Mouse (Mus musculus) T-helper 1 cell (primary cell): ENCODE data around the gene Ick.
"Not testable (repeated sequence)": the region's sequence is repeated elsewhere in the genome, so short reads cannot be mapped to it uniquely, and the experiment has no call there.

ENCODE experiments used
- in situ Hi-C: fragments of 300-600 bp; cut with MboI, MseI; formaldehyde crosslinking; loops from one replicate; pipeline ENCODE4 v1.15.1; 2025; ENCODE audit warnings: high pct_unique_total_duplicates

Ick gene

GRCm38 (mm10) chr9:78146627-78147026, 37.6 kb downstream of the Ick start:
- in situ Hi-C loops: no loop called here

- in situ Hi-C loops: no loop called here
Measured at GRCm38 (mm10) chr9:78148149-78148548, 39.2 kb downstream of the Ick start.

GRCm38 (mm10) chr9:78149770-78150169, 40.8 kb downstream of the Ick start:
- in situ Hi-C loops: loop anchor here (10.0 kb wide), 1 partner anchor 1595 kb away; no protein-coding TSS in a partner anchor

- in situ Hi-C loops: loop anchor here (10.0 kb wide), 1 partner anchor 1600 kb away; no protein-coding TSS in a partner anchor
Measured at GRCm38 (mm10) chr9:78154211-78154977, 45.4 kb downstream of the Ick start.

- in situ Hi-C loops: loop anchor here (10.0 kb wide), 1 partner anchor 1602 kb away; no protein-coding TSS in a partner anchor
Measured at GRCm38 (mm10) chr9:78157221-78157620, 48.2 kb downstream of the Ick start.

GRCm38 (mm10) chr9:78163291-78163690, 54.3 kb downstream of the Ick start:
- in situ Hi-C loops: no loop called here

GRCm38 (mm10) chr9:78164741-78165140, 55.7 kb downstream of the Ick start:
- in situ Hi-C loops: no loop called here

- in situ Hi-C loops: no loop called here
Measured at GRCm38 (mm10) chr9:78165454-78165853, 56.5 kb downstream of the Ick start.

GRCm38 (mm10) chr9:78166694-78167452, 57.9 kb downstream of the Ick start:
- in situ Hi-C loops: no loop called here

- in situ Hi-C loops: no loop called here
Measured at GRCm38 (mm10) chr9:78167453-78167969, 58.5 kb downstream of the Ick start.

GRCm38 (mm10) chr9:78168864-78169263, 59.9 kb downstream of the Ick start:
- in situ Hi-C loops: no loop called here

- in situ Hi-C loops: loop anchor here (5.0 kb wide), 1 partner anchor 57 kb away; no protein-coding TSS in a partner anchor
Measured at GRCm38 (mm10) chr9:78174016-78174415, 65.0 kb downstream of the Ick start.

GRCm38 (mm10) chr9:78174925-78175276, 65.9 kb downstream of the Ick start:
- in situ Hi-C loops: loop anchor here (5.0 kb wide), 1 partner anchor 58 kb away; no protein-coding TSS in a partner anchor

GRCm38 (mm10) chr9:78175277-78176200, 66.5 kb downstream of the Ick start:
- in situ Hi-C loops: no loop called here

GRCm38 (mm10) chr9:78176201-78176727, 67.3 kb downstream of the Ick start:
- in situ Hi-C loops: no loop called here

- in situ Hi-C loops: no loop called here
Measured at GRCm38 (mm10) chr9:78176831-78177230, 67.8 kb downstream of the Ick start.

GRCm38 (mm10) chr9:78178197-78178596, 69.2 kb downstream of the Ick start:
- in situ Hi-C loops: no loop called here

- in situ Hi-C loops: no loop called here
Measured at GRCm38 (mm10) chr9:78179071-78179470, 70.1 kb downstream of the Ick start.

- in situ Hi-C loops: not testable (repeated sequence)
Measured at GRCm38 (mm10) chr9:78182474-78182873, 73.5 kb downstream of the Ick start, which contains the start of gene Gsta4. Gsta4 (plus strand) TSS chr9:78182774.

GRCm38 (mm10) chr9:78185686-78186085, 76.7 kb downstream of the Ick start:
- in situ Hi-C loops: no loop called here

- in situ Hi-C loops: no loop called here
Measured at GRCm38 (mm10) chr9:78188910-78189309, 79.9 kb downstream of the Ick start.
